Mouse (Mus musculus): ENCODE data around the gene Cfap299.
"Not testable (repeated sequence)": the region's sequence is repeated elsewhere in the genome, so short reads cannot be mapped to it uniquely, and the experiment has no call there.

The Cfap299 gene

GRCm38 (mm10) chr5:98523783-98524182 lies 194.7 kb downstream of the Cfap299 start:
- DNase-seq (ENCODE audit: low read depth) = no peak

- no peak for DNase-seq (ENCODE audit: low read depth)
Measured at GRCm38 (mm10) chr5:98541333-98541732, 212.2 kb downstream of the Cfap299 start.

GRCm38 (mm10) chr5:98550285-98550684 lies 221.2 kb downstream of the Cfap299 start:
- DNase-seq (ENCODE audit: low read depth) = no peak

GRCm38 (mm10) chr5:98550873-98551272 lies 221.8 kb downstream of the Cfap299 start:
- no peak for DNase-seq (ENCODE audit: low read depth)

- DNase-seq (ENCODE audit: low read depth) = no peak
Measured at GRCm38 (mm10) chr5:98552395-98552794, 223.3 kb downstream of the Cfap299 start, which contains the start of gene Gm11111. Gm11111 (plus strand) TSS chr5:98552695.

- DNase-seq (ENCODE audit: low read depth) = no peak
Measured at GRCm38 (mm10) chr5:98552811-98553601, 223.9 kb downstream of the Cfap299 start.

GRCm38 (mm10) chr5:98561301-98561700 lies 232.2 kb downstream of the Cfap299 start:
- DNase-seq (ENCODE audit: low read depth) = no peak

- DNase-seq (ENCODE audit: low read depth) = no peak
Measured at GRCm38 (mm10) chr5:98562806-98563205, 233.7 kb downstream of the Cfap299 start.

GRCm38 (mm10) chr5:98563801-98564200 lies 234.7 kb downstream of the Cfap299 start:
- no peak for DNase-seq (ENCODE audit: low read depth)

GRCm38 (mm10) chr5:98566461-98567193 lies 237.5 kb downstream of the Cfap299 start:
- DNase-seq (ENCODE audit: low read depth) = no peak

GRCm38 (mm10) chr5:98568481-98568880 lies 239.4 kb downstream of the Cfap299 start:
- no peak for DNase-seq (ENCODE audit: low read depth)

GRCm38 (mm10) chr5:98569029-98569513 lies 240.0 kb downstream of the Cfap299 start:
- no peak for DNase-seq (ENCODE audit: low read depth)

GRCm38 (mm10) chr5:98572392-98572791 lies 243.3 kb downstream of the Cfap299 start:
- no peak for DNase-seq (ENCODE audit: low read depth)

- no peak for DNase-seq (ENCODE audit: low read depth)
Measured at GRCm38 (mm10) chr5:98574711-98575470, 245.8 kb downstream of the Cfap299 start.

GRCm38 (mm10) chr5:98575471-98575834 lies 246.3 kb downstream of the Cfap299 start:
- no peak for DNase-seq (ENCODE audit: low read depth)

- not testable (repeated sequence) for DNase-seq (ENCODE audit: low read depth)
Measured at GRCm38 (mm10) chr5:98576538-98576937, 247.4 kb downstream of the Cfap299 start.

GRCm38 (mm10) chr5:98578398-98578797 lies 249.3 kb downstream of the Cfap299 start:
- DNase-seq (ENCODE audit: low read depth) = no peak

- no peak for DNase-seq (ENCODE audit: low read depth)
Measured at GRCm38 (mm10) chr5:98580811-98581210, 251.7 kb downstream of the Cfap299 start.

GRCm38 (mm10) chr5:98582051-98582450 lies 252.9 kb downstream of the Cfap299 start:
- DNase-seq (ENCODE audit: low read depth) = no peak

GRCm38 (mm10) chr5:98585915-98586314 lies 256.8 kb downstream of the Cfap299 start:
- peak; percentile 3 for DNase-seq (ENCODE audit: low read depth)

- no peak for DNase-seq (ENCODE audit: low read depth)
Measured at GRCm38 (mm10) chr5:98613511-98613910, 284.4 kb downstream of the Cfap299 start.

GRCm38 (mm10) chr5:98616902-98617301 lies 287.8 kb downstream of the Cfap299 start:
- DNase-seq (ENCODE audit: low read depth) = no peak
